Mouse (Mus musculus) embryonic fibroblast, embryonic 13.5 days (primary cell): Measurements from ENCODE around the gene Eml6.

ENCODE experiments used
- CTCF ChIP-seq: IDR thresholded peaks from 2 replicates; pipeline ENCODE4 v1.5.1; 2011; ENCODE audit warnings: mild to moderate bottlenecking, control low read depth, low read length, moderate library complexity, borderline replicate concordance; ENCODE audit not compliant: insufficient read depth
- POLR2A ChIP-seq: IDR thresholded peaks from 2 replicates; pipeline ENCODE4 v1.6.1; 2011; ENCODE audit warnings: low read depth, mild to moderate bottlenecking, control low read depth, low read length, moderate library complexity

DNA sequence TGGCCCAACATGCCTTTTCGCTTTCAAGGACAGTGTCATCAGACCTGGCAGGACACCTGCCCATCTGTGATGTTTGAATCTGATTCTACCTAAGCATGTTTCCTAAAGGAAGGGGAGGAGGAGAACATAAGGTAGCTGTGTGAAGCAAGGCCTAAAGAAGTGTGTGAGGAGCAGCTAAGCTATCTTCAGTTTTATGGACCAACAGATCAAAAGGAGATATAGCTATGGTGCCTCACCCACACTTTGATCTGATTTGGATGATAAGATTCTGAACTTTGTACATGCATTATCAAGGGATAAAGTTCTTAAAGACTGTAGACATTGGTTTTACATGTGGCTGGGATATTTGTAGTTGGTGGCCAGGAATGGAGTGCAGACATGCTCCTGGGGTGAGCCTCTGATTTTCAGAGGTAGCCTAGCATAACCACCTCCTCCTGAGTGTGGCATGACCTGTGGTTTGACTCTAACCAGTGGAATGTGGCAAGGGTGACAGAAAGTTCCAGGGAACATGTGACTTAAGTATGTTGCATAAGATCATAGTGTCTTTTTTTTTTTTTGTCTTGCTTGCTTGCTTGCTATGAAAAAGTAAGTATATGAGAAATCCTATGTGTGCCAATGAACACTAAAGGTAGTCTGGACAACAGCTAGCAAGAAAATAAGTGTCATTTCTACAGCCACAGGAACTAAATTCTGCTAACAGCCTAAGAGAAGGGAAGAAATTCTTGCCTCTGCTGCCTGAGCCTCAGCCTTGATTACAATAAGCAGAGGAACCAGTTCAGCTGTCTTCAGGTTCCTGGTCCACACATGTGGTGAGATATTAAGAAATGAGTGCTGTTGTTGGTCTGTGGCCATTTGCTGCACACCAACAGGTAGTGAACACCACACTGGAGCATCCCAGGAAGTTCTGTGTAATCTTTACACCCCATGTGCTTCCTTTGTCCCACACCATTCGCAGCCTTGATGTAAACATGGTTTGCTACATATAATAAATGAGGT lies 224.1 kb downstream of the Eml6 start:
- no peak for TF ChIP-seq POLR2A
- no peak for TF ChIP-seq CTCF
